Mouse (Mus musculus): ENCODE results near the gene Zfp37.

GRCm38 (mm10) chr4:62251776-62252175 is 20.9 kb upstream of the Zfp37 start:
- TF ChIP-seq CTCF (IDR thresholded peaks at IDR 0.05; ENCODE audit: control insufficient read depth, insufficient read depth, low read length) (no peak), POLR2A (IDR thresholded peaks at IDR 0.05; ENCODE audit: borderline replicate concordance, control insufficient read depth, low read depth, low read length) (no peak)
